Mouse (Mus musculus) bone marrow macrophage, adult 2 months (primary cell): ENCODE results near the gene Got1. TPM values are rescaled to one million over a fixed set of nuclear protein-coding genes. Genes with fewer than 3 reads are reported as not detected.
"Not testable (repeated sequence)": the region's sequence is repeated elsewhere in the genome, so short reads cannot be mapped to it uniquely, and the experiment has no call there.

Experiments
- H3K27ac ChIP-seq: 2 replicates; pipeline ENCODE4 v1.5.1; 2012; ENCODE audit warnings: low read depth, low read length; ENCODE audit not compliant: insufficient read depth
- H3K4me1 ChIP-seq: 2 replicates; pipeline ENCODE4 v1.6.1; 2012; ENCODE audit warnings: low read length; ENCODE audit not compliant: control insufficient read depth, insufficient read depth
- H3K4me3 ChIP-seq: 2 replicates; pipeline ENCODE4 v1.5.1; 2012; ENCODE audit warnings: mild to moderate bottlenecking, low read length, moderate library complexity; ENCODE audit not compliant: insufficient read depth
- CTCF ChIP-seq: IDR thresholded peaks from 2 replicates; pipeline ENCODE4 v1.5.1; 2012; ENCODE audit warnings: low read depth, mild to moderate bottlenecking, low read length, moderate library complexity
- POLR2A ChIP-seq: IDR thresholded peaks from 2 replicates; pipeline ENCODE4 v1.6.1; 2012; ENCODE audit warnings: mild to moderate bottlenecking, low read depth, low read length, borderline replicate concordance
- polyA plus RNA-seq: library from polyadenylated mRNA; stranded (reverse); fragments of >200 nt; gene quantifications from 2 replicates; pipeline ENCODE4 v1.2.4, GENCODE M21; 2012; ENCODE audit not compliant: missing spikeins, insufficient read depth, insufficient read length

Got1 gene
- polyA plus RNA-seq, 1 experiment, result 53.5 TPM

- Histone ChIP-seq H3K27ac (no peak overlapping the region), H3K4me3 (no peak overlapping the region), H3K4me1 (no peaks in the 10 kb centered on the region)
- TF ChIP-seq POLR2A (no peak), CTCF (no peak)
Observed at GRCm38 (mm10) chr19:43493878-43494277, 30.5 kb downstream of the Got1 start.

GRCm38 (mm10) chr19:43493316-43493715, 31.1 kb downstream of the Got1 start:
- not testable (repeated sequence) for H3K4me1 ChIP-seq, H3K4me3 ChIP-seq, H3K27ac ChIP-seq

- TF ChIP-seq POLR2A (no peak), CTCF (no peak)
- Histone ChIP-seq H3K4me1 (peaks cover 8% of the 10 kb centered on the region), H3K4me3 (no peak overlapping the region), H3K27ac (no peak overlapping the region)
Observed at GRCm38 (mm10) chr19:43487429-43487828, 37.0 kb downstream of the Got1 start.

GRCm38 (mm10) chr19:43480512-43480911, 43.9 kb downstream of the Got1 start:
- Histone ChIP-seq H3K27ac (no peak overlapping the region), H3K4me1 (no peaks in the 10 kb centered on the region), H3K4me3 (no peak overlapping the region)
- no peak for TF ChIP-seq POLR2A
- TF ChIP-seq CTCF, result no peak

- Histone ChIP-seq H3K27ac (no peak overlapping the region), H3K4me1 (no peaks in the 10 kb centered on the region), H3K4me3 (no peak overlapping the region)
- TF ChIP-seq CTCF (no peak), POLR2A (no peak)
Observed at GRCm38 (mm10) chr19:43479431-43479830, 45.0 kb downstream of the Got1 start.

- Histone ChIP-seq H3K4me1 (no peaks in the 10 kb centered on the region), H3K27ac (no peak overlapping the region), H3K4me3 (no peak overlapping the region)
- TF ChIP-seq POLR2A (no peak), CTCF (no peak)
Observed at GRCm38 (mm10) chr19:43478891-43479290, 45.5 kb downstream of the Got1 start.

GRCm38 (mm10) chr19:43477436-43477835, 47.0 kb downstream of the Got1 start:
- Histone ChIP-seq H3K4me3 (no peak overlapping the region), H3K4me1 (no peaks in the 10 kb centered on the region)

GRCm38 (mm10) chr19:43476063-43476462, 48.3 kb downstream of the Got1 start:
- no peak for TF ChIP-seq POLR2A
- no peak for TF ChIP-seq CTCF
- H3K4me3 ChIP-seq, result no peak overlapping the region

More at GRCm38 (mm10) chr19:43477436-43477835, 47.0 kb downstream of the Got1 start:
- TF ChIP-seq CTCF (no peak), POLR2A (no peak)
- no peak overlapping the region for H3K27ac ChIP-seq

GRCm38 (mm10) chr19:43475642-43476041, 48.8 kb downstream of the Got1 start:
- Histone ChIP-seq H3K4me1 (no peaks in the 10 kb centered on the region), H3K4me3 (no peak overlapping the region), H3K27ac (no peak overlapping the region)
- TF ChIP-seq POLR2A (no peak), CTCF (no peak)

More at GRCm38 (mm10) chr19:43476063-43476462, 48.3 kb downstream of the Got1 start:
- Histone ChIP-seq H3K27ac (no peak overlapping the region), H3K4me1 (no peaks in the 10 kb centered on the region)

- no peaks in the 10 kb centered on the region for H3K4me1 ChIP-seq
- no peak for TF ChIP-seq POLR2A
- TF ChIP-seq CTCF, result no peak
- no peak overlapping the region for H3K27ac ChIP-seq
- no peak overlapping the region for H3K4me3 ChIP-seq
Observed at GRCm38 (mm10) chr19:43472781-43473180, 51.6 kb downstream of the Got1 start.

GRCm38 (mm10) chr19:43472331-43472730, 52.1 kb downstream of the Got1 start:
- Histone ChIP-seq H3K27ac (no peak overlapping the region), H3K4me1 (no peaks in the 10 kb centered on the region), H3K4me3 (no peak overlapping the region)
- TF ChIP-seq POLR2A, result no peak
- no peak for TF ChIP-seq CTCF
